Mouse (Mus musculus) forebrain, postnatal 0 days (tissue): ENCODE results near the gene Ttc7. TPM values are rescaled to one million over a fixed set of nuclear protein-coding genes. Genes with fewer than 3 reads are reported as not detected.
A peak's percentile ranks its signal among the peaks of the same experiment; 100 is the strongest.

Experiments used
- ATAC-seq: fragments of 200-750 bp; cut with Nextera tagmentation; 2 replicates; pipeline ENCODE4 v1.8.0; 2017; ENCODE audit warnings: mild to moderate bottlenecking, moderate library complexity
- DNase-seq: peaks from one replicate; pipeline ENCODE4 v3.0.0-alpha.2; 2015
- H3K27ac ChIP-seq: fragments of 300-500 bp; sonication (generic); 2 replicates; pipeline ENCODE4 v1.5.1; 2014; ENCODE audit warnings: low read depth, mild to moderate bottlenecking, antibody characterized with exemption, low read length, moderate library complexity, mixed read lengths
- H3K27me3 ChIP-seq: fragments of 300-500 bp; sonication (generic); 2 replicates; pipeline ENCODE4 v1.6.1; 2014; ENCODE audit warnings: mild to moderate bottlenecking, low read length, mixed read lengths; ENCODE audit not compliant: insufficient read depth
- H3K36me3 ChIP-seq: fragments of 300-500 bp; sonication (generic); 2 replicates; pipeline ENCODE4 v1.6.1; 2014; ENCODE audit warnings: mild to moderate bottlenecking, moderate library complexity; ENCODE audit not compliant: insufficient read depth
- H3K4me1 ChIP-seq: fragments of 300-500 bp; sonication (generic); 2 replicates; pipeline ENCODE4 v1.6.1; 2014; ENCODE audit warnings: antibody characterized with exemption; ENCODE audit not compliant: insufficient read depth
- H3K4me2 ChIP-seq: fragments of 300-500 bp; sonication (generic); 2 replicates; pipeline ENCODE4 v1.6.1; 2014; ENCODE audit warnings: low read depth, mild to moderate bottlenecking, moderate library complexity
- H3K4me3 ChIP-seq: fragments of 300-500 bp; sonication (generic); 2 replicates; pipeline ENCODE4 v1.5.1; 2014; ENCODE audit warnings: low read depth, low read length, mixed read lengths
- H3K9ac ChIP-seq: fragments of 300-500 bp; sonication (generic); 2 replicates; pipeline ENCODE4 v1.6.1; 2014; ENCODE audit warnings: mild to moderate bottlenecking
- H3K9me3 ChIP-seq: fragments of 300-500 bp; sonication (generic); 2 replicates; pipeline ENCODE4 v1.6.1; 2016; ENCODE audit warnings: low read length
- CTCF ChIP-seq: sonication (generic); IDR thresholded peaks from 2 replicates; pipeline ENCODE4 v1.5.1; 2016; ENCODE audit warnings: antibody characterized with exemption, control low read depth, low read depth
- WGBS: fragments of 180-500 bp; shearing (Covaris S2); extraction: QIAGEN DNeasy Blood & Tissue Kit; methylation state at CpG from one replicate; pipeline ENCODE4 v1.1.7; 2014; 5-methylcytosine and 5-hydroxymethylcytosine counted together
- polyA plus RNA-seq: library from polyadenylated mRNA; unstranded; fragments of >200 nt; fragmentation: Nextera tagmentation; extraction: Ambion mirVana; gene quantifications from 2 replicates; pipeline ENCODE4 v1.2.1, GENCODE M21; 2015
- total RNA-seq: library from RNA; depleted of rRNA; stranded (reverse); fragments of >200 nt; gene quantifications from 2 replicates; pipeline ENCODE4 v1.2.3, GENCODE M21; 2014

Gene Ttc7
- total and polyA plus RNA-seq, 2 experiments from 2014 or later = 6.1 to 7.5 TPM

DNA sequence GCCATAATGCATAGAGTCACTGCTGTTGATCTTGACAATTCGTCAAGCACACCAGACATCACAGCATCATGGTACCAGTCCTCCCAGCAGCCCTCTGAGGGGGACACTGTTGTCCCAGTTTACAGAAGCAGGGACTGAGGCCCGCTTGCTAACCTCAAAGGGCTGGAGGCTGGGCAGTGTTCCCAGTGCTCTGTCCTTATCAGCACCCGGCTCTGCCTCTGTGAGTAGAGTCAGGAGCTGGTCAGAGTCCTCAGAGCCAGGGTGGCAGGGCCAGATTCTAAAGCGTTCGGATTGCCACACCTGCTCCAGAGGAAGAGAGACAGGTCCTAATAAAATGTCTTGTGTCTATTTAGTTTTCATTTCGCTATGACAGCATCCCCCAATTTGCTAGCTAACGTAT lies 55.0 kb downstream of the Ttc7 start:
- no peak for DNase-seq
- no peak for ATAC-seq
- H3K4me2 ChIP-seq = no peak overlapping the region
- H3K4me1 ChIP-seq = peaks cover 7% of the 10 kb centered on the region
- H3K9me3 ChIP-seq = no peaks in the 10 kb centered on the region
- 83% methylated on average over 7 of the region's 7 CpGs for WGBS
- H3K27ac ChIP-seq = no peak overlapping the region
- no peak for TF ChIP-seq CTCF
- no peak overlapping the region for H3K4me3 ChIP-seq
- H3K27me3 ChIP-seq = no peaks in the 10 kb centered on the region
- no peak overlapping the region for H3K9ac ChIP-seq
- no peaks in the 10 kb centered on the region for H3K36me3 ChIP-seq

- no peak overlapping the region for H3K9ac ChIP-seq
- ATAC-seq = no peak
- no peaks in the 10 kb centered on the region for H3K9me3 ChIP-seq
- TF ChIP-seq CTCF = no peak
- no peak for DNase-seq
- H3K4me3 ChIP-seq = no peak overlapping the region
- no peaks in the 10 kb centered on the region for H3K27me3 ChIP-seq
- WGBS = 44% methylated on average over 1 of the region's 1 CpGs
- H3K36me3 ChIP-seq = no peaks in the 10 kb centered on the region
- no peak overlapping the region for H3K4me2 ChIP-seq
- no peaks in the 10 kb centered on the region for H3K4me1 ChIP-seq
- no peak overlapping the region for H3K27ac ChIP-seq
Measured at GRCm38 (mm10) chr17:87339122-87339521, 56.4 kb downstream of the Ttc7 start.

- Histone ChIP-seq H3K9me3 (no peaks in the 10 kb centered on the region), H3K27me3 (no peaks in the 10 kb centered on the region), H3K27ac (no peak overlapping the region), H3K9ac (no peak overlapping the region), H3K4me1 (no peaks in the 10 kb centered on the region), H3K36me3 (no peaks in the 10 kb centered on the region), H3K4me3 (no peak overlapping the region), H3K4me2 (no peak overlapping the region)
- DNase-seq = no peak
- no peak for TF ChIP-seq CTCF
- ATAC-seq = no peak
- 85% methylated on average over 8 of the region's 8 CpGs for WGBS
Measured at GRCm38 (mm10) chr17:87343060-87343703, 60.5 kb downstream of the Ttc7 start.

DNA sequence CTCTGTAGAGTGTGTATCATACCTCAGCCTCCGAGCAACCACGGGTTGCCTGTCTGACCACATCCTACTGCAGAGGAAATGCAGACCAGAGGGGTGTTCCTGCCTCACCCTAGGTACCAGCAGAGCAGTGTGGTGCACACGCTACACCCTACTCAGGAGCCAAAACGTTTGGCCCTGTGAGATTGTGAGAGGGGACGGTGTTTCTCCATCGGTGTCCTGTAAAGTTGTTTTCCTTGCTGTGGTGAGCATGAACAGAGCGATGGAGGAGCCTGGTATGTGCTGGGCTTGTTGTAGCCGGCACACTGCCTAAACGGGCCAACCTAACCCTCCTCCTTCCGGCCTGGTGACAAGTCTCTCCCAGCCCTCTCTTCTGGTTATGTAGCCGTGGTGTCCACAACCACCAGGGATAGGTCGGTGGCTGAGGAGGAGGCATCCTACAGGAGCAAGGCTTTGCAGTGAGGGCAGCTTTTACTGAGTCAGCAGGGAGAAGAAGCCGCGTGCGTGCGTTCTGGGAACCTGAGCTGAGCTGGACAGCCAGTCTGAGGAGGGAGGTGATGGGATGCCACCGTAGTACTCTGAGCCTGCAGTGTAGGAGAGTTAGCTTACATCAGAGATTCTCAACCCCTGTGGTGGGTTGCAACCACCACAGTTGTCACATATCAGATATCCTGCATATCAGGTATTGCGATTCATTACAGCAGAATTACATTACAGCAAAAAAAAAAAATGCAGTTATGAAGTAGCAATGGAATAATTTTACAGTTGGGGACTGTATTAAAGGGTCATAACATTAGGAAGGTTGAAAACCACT lies 62.0 kb downstream of the Ttc7 start:
- Histone ChIP-seq H3K27ac (no peak overlapping the region), H3K4me3 (no peak overlapping the region), H3K9ac (no peak overlapping the region), H3K36me3 (no peaks in the 10 kb centered on the region), H3K4me2 (no peak overlapping the region), H3K9me3 (no peaks in the 10 kb centered on the region), H3K4me1 (no peaks in the 10 kb centered on the region), H3K27me3 (no peaks in the 10 kb centered on the region)
- DNase-seq = no peak
- no peak for TF ChIP-seq CTCF
- ATAC-seq = no peak
- WGBS = 77% methylated on average over 18 of the region's 18 CpGs

- DNase-seq = no peak
- Histone ChIP-seq H3K9ac (no peak overlapping the region), H3K36me3 (no peaks in the 10 kb centered on the region), H3K9me3 (no peaks in the 10 kb centered on the region), H3K27me3 (no peaks in the 10 kb centered on the region), H3K4me1 (no peaks in the 10 kb centered on the region), H3K27ac (no peak overlapping the region), H3K4me3 (no peak overlapping the region), H3K4me2 (no peak overlapping the region)
- WGBS = 64% methylated on average over 4 of the region's 4 CpGs
- no peak for TF ChIP-seq CTCF
- ATAC-seq = no peak
Measured at GRCm38 (mm10) chr17:87345252-87345593, 62.5 kb downstream of the Ttc7 start.

- Histone ChIP-seq H3K27me3 (no peaks in the 10 kb centered on the region), H3K4me2 (no peak overlapping the region), H3K4me3 (no peak overlapping the region), H3K9me3 (no peaks in the 10 kb centered on the region), H3K4me1 (no peaks in the 10 kb centered on the region), H3K9ac (no peak overlapping the region), H3K36me3 (no peaks in the 10 kb centered on the region), H3K27ac (no peak overlapping the region)
- ATAC-seq (no peak), DNase-seq (no peak)
- WGBS = 43% methylated on average over 9 of the region's 9 CpGs
- no peak for TF ChIP-seq CTCF
Measured at GRCm38 (mm10) chr17:87348353-87348752, 65.7 kb downstream of the Ttc7 start.

DNA sequence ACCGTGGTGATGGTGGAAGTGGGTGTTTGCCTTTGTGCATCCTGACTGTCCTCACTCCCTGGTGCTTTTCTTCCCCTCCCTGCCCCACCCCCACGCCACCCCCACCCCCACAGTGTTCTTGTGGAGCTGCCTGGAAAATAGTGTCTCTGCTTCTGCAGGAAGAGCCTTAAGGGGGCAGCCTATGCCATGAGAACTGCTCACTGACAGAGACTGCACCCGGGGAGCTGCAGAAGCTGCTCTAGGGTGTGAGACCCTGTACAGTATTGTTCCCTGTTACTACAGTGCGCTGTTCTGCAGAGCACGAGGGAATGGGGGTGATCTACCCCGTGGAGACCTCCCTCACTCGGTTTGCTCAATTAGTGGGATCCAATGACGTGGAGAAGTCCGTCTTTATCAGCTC lies 66.4 kb downstream of the Ttc7 start:
- peak; percentile 72 for ATAC-seq
- WGBS = 26% methylated on average over 9 of the region's 9 CpGs

More for the DNA sequence above, 66.4 kb downstream of the Ttc7 start:
- Histone ChIP-seq H3K27me3 (no peaks in the 10 kb centered on the region), H3K36me3 (no peaks in the 10 kb centered on the region), H3K4me1 (no peaks in the 10 kb centered on the region), H3K27ac (no peak overlapping the region), H3K4me3 (no peak overlapping the region), H3K4me2 (no peak overlapping the region), H3K9me3 (no peaks in the 10 kb centered on the region), H3K9ac (no peak overlapping the region)
- TF ChIP-seq CTCF = no peak; the same call in 1 of the 2 replicates
- no peak for DNase-seq
